Mouse (Mus musculus): ENCODE data around the gene Olfr1447. TPM values are rescaled to one million over a fixed set of nuclear protein-coding genes. Genes with fewer than 3 reads are reported as not detected.

The Olfr1447 gene
- polyA plus RNA-seq (2015; fragmentation: Nextera tagmentation; extraction: Ambion mirVana): not detected in 2 replicates

GRCm38 (mm10) chr19:12903643-12904042, at the start of gene Olfr1447:
TSS of gene Olfr1447 (minus strand) at chr19:12903743.

GRCm38 (mm10) chr19:12949958-12950357, 46.4 kb upstream of the Olfr1447 start, which contains the start of gene Olfr1450:
TSS of gene Olfr1450 (plus strand) at chr19:12950258.

GRCm38 (mm10) chr19:12930540-12930939, 27.0 kb upstream of the Olfr1447 start, which contains the start of gene Olfr1449:
TSS of gene Olfr1449 (plus strand) at chr19:12930840.

GRCm38 (mm10) chr19:12924319-12924718, 20.8 kb upstream of the Olfr1447 start, which contains the start of gene Olfr1448:
TSS of gene Olfr1448 (minus strand) at chr19:12924419.

GRCm38 (mm10) chr19:12893424-12893823, 10.1 kb downstream of the Olfr1447 start, which contains the start of gene Olfr1446:
TSS of gene Olfr1446 (minus strand) at chr19:12893524.

GRCm38 (mm10) chr19:12883555-12883954, 20.0 kb downstream of the Olfr1447 start, which contains the start of gene Olfr1445:
TSS of gene Olfr1445 (plus strand) at chr19:12883855.

GRCm38 (mm10) chr19:12856983-12857382, 46.6 kb downstream of the Olfr1447 start, which contains the start of gene Olfr1444:
TSS of gene Olfr1444 (plus strand) at chr19:12857283.

Other genes with a start within 250 kb of the Olfr1447 start
- not detected in 2 replicates for gene Olfr1442, start 233.3 kb downstream of the Olfr1447 start, polyA plus RNA-seq (2015; fragmentation: Nextera tagmentation; extraction: Ambion mirVana)
- not detected in 2 replicates for gene Olfr1443, start 225.6 kb downstream of the Olfr1447 start, polyA plus RNA-seq (2015; fragmentation: Nextera tagmentation; extraction: Ambion mirVana)
- gene Keg1, start 208.0 kb downstream of the Olfr1447 start, polyA plus RNA-seq (2015; fragmentation: Nextera tagmentation; extraction: Ambion mirVana): not detected in 2 replicates
- 0.16 and 0.63 TPM in 2 replicates for gene Cntf, start 138.1 kb downstream of the Olfr1447 start, polyA plus RNA-seq (2015; fragmentation: Nextera tagmentation; extraction: Ambion mirVana)
- gene Zfp91, start 107.6 kb downstream of the Olfr1447 start, polyA plus RNA-seq (2015; fragmentation: Nextera tagmentation; extraction: Ambion mirVana): 10.3 and 11.7 TPM in 2 replicates
- 3.0 and 3.6 TPM in 2 replicates for gene Lpxn, start 107.5 kb downstream of the Olfr1447 start, polyA plus RNA-seq (2015; fragmentation: Nextera tagmentation; extraction: Ambion mirVana)
- gene Gm5244, start 57.1 kb downstream of the Olfr1447 start, polyA plus RNA-seq (2015; fragmentation: Nextera tagmentation; extraction: Ambion mirVana): not detected in 2 replicates
- gene Olfr1444, start 46.5 kb downstream of the Olfr1447 start, polyA plus RNA-seq (2015; fragmentation: Nextera tagmentation; extraction: Ambion mirVana): not detected in 2 replicates
- gene Olfr1445, start 19.9 kb downstream of the Olfr1447 start, polyA plus RNA-seq (2015; fragmentation: Nextera tagmentation; extraction: Ambion mirVana): not detected in 2 replicates
- not detected in 2 replicates for gene Olfr1446, start 10.2 kb downstream of the Olfr1447 start, polyA plus RNA-seq (2015; fragmentation: Nextera tagmentation; extraction: Ambion mirVana)
- gene Olfr1448, start 20.7 kb upstream of the Olfr1447 start, polyA plus RNA-seq (2015; fragmentation: Nextera tagmentation; extraction: Ambion mirVana): not detected in 2 replicates
- gene Olfr1449, start 27.1 kb upstream of the Olfr1447 start, polyA plus RNA-seq (2015; fragmentation: Nextera tagmentation; extraction: Ambion mirVana): not detected in 2 replicates
- gene Olfr1450, start 46.5 kb upstream of the Olfr1447 start, polyA plus RNA-seq (2015; fragmentation: Nextera tagmentation; extraction: Ambion mirVana): not detected in 2 replicates
- gene Olfr1451, start 91.3 kb upstream of the Olfr1447 start, polyA plus RNA-seq (2015; fragmentation: Nextera tagmentation; extraction: Ambion mirVana): not detected in 2 replicates
- gene Olfr1453, start 124.6 kb upstream of the Olfr1447 start, polyA plus RNA-seq (2015; fragmentation: Nextera tagmentation; extraction: Ambion mirVana): not detected in 2 replicates
- gene Olfr1454, start 156.9 kb upstream of the Olfr1447 start, polyA plus RNA-seq (2015; fragmentation: Nextera tagmentation; extraction: Ambion mirVana): not detected in 2 replicates
- not detected in 2 replicates for gene Olfr1457, start 194.1 kb upstream of the Olfr1447 start, polyA plus RNA-seq (2015; fragmentation: Nextera tagmentation; extraction: Ambion mirVana)
- gene Olfr1458, start 203.0 kb upstream of the Olfr1447 start, polyA plus RNA-seq (2015; fragmentation: Nextera tagmentation; extraction: Ambion mirVana): not detected in 2 replicates
- not detected in 2 replicates for gene Olfr1459, start 245.8 kb upstream of the Olfr1447 start, polyA plus RNA-seq (2015; fragmentation: Nextera tagmentation; extraction: Ambion mirVana)